Mouse (Mus musculus): ENCODE measurements at regions not wholly inside any gene's neighbourhood (a gene's known extent, or its start where the extent isn't known, plus 50 kb on each side); places are given as distances from the start of the nearest gene placed in this dataset.

DNA sequence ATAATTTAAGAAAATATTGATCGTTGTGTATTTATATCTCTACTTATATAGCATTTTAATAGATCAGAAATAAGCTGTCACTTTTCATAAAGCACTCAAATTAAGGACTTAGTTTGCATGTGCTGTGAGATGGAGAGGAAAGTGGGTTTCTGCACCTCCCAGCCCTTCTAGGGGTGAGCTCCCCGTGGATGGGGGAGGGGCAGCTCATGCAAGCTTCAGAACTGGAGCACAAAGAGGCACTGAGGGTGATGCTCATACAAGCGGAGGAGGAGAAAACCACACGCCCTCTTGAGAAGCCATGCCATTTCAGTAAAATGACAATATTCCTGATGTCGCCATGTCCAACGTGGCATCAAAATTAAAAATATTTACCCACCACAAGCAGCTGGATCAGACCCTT lies 452.1 kb upstream of the 3110018I06Rik start:
- Histone ChIP-seq H3K4me2 (no peak overlapping the region), H3K9me3 (replicated peaks) (no peaks in the 10 kb centered on the region), H3K27me3 (no peaks in the 10 kb centered on the region), H3K36me3 (ENCODE audit: poor library complexity, severe bottlenecking) (no peaks in the 10 kb centered on the region), H3K9ac (no peak overlapping the region), H3K27ac (no peak overlapping the region), H3K4me1 (no peaks in the 10 kb centered on the region), H3K4me3 (no peak overlapping the region)
- WGBS = 72% methylated on average over 6 of the region's 6 CpGs
- no peak for ATAC-seq

DNA sequence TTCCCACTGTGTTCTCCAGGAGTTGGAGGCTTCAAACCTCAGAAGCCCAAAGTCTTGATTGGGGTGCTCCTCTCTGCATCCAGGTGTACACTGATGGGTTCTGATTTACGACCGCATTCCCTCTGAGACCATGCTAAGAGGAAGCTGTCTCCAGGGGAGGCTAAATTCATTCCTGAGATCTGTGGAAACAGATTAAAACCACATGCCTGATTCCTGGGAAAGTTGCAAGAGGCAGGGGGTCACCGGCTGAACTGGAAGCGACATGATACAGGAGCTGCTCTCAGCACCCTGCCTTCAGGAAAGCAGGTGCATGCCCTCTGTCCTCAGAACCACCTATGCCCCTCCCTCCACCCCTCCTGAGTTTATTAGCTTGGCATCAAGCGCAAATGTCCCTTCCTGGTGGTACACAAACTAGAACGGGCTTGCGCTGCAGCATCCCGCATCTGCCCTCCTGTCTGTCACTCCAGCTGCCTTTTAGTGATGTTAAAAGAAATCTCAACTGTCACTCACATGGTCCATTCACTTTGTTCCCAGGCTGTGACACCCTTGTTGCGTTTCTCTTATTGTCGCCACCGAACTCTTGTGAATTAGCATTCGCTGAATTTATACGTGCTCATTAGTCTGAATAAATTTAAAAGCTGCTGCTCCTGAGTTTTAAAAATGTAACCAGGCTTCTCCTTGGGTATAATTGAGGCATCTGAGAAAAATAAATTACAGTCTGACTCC lies 446.3 kb upstream of the 3110018I06Rik start:
- ATAC-seq = 0 out of 2 replicates have a peak, but pooled peaks have one; percentile 33
- peaks cover 17% of the 10 kb centered on the region for H3K4me1 ChIP-seq
- H3K27ac ChIP-seq = peak overlapping the region; percentile 26; the same call in 1 of the 2 replicates

DNA sequence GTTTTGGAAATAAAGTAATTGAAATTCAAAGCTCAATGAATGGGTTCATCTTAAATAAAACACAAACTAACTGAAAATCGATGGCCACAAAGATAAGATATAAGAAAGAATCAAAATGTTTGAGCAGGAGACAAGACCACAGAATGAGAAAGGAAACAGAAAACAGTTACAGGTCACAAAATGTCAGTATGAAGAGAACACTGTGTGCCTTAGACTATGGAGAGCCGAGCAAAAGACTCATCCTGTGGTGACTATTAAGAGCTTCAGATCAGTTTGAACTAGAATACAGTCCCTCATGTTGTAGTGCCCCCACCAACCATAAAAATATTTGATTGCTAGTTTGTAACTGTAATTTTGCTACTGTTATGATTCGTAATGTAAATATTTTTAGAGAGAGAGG lies 441.9 kb upstream of the 3110018I06Rik start:
- H3K36me3 ChIP-seq (ENCODE audit: poor library complexity, severe bottlenecking) = no peaks in the 10 kb centered on the region
- ATAC-seq = no peak
- WGBS = 89% methylated on average over 3 of the region's 3 CpGs
- no peaks in the 10 kb centered on the region for H3K27me3 ChIP-seq
- H3K9me3 ChIP-seq (replicated peaks) = no peaks in the 10 kb centered on the region
- peaks cover 20% of the 10 kb centered on the region for H3K4me1 ChIP-seq
- H3K9ac ChIP-seq = no peak overlapping the region
- H3K27ac ChIP-seq = no peak overlapping the region
- no peak overlapping the region for H3K4me2 ChIP-seq
- no peak overlapping the region for H3K4me3 ChIP-seq

More for the DNA sequence above, 446.3 kb upstream of the 3110018I06Rik start:
- 0 out of 2 replicates have a peak overlapping the region, but pooled peaks have one; percentile 24 for H3K4me2 ChIP-seq
- no peaks in the 10 kb centered on the region for H3K27me3 ChIP-seq
- H3K36me3 ChIP-seq (ENCODE audit: poor library complexity, severe bottlenecking) = no peaks in the 10 kb centered on the region
- no peaks in the 10 kb centered on the region for H3K9me3 ChIP-seq (replicated peaks)
- 51% methylated on average over 13 of the region's 13 CpGs for WGBS
- no peak overlapping the region for H3K4me3 ChIP-seq
- H3K9ac ChIP-seq = no peak overlapping the region

DNA sequence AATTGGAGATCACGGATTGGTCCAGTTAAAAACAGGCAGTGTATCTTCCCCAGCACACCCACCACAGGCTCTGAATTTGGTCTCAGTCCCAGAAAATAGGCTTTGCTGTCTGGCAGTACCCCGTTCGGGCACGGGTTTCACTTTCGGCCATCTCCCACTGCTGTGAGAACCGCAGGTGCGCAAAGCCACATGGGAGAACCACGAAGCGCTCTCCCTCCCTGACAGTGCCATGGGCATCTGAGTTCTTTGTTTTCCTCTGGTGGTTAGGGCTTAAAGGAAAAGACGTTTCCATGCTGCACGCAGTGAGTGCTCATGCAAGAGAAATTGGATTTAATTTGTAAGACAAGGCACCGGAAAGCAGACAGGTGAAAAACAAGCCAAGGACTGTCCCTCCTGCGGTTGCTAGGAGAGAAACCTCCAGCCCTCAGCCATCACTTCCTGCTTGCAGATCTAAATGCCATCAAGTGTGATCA lies 441.3 kb upstream of the 3110018I06Rik start:
- H3K27me3 ChIP-seq = no peaks in the 10 kb centered on the region
- H3K4me3 ChIP-seq = no peak overlapping the region
- H3K27ac ChIP-seq = no peak overlapping the region
- ATAC-seq = no peak
- no peaks in the 10 kb centered on the region for H3K9me3 ChIP-seq (replicated peaks)
- no peak overlapping the region for H3K9ac ChIP-seq
- H3K36me3 ChIP-seq (ENCODE audit: poor library complexity, severe bottlenecking) = no peaks in the 10 kb centered on the region
- H3K4me1 ChIP-seq = peaks cover 14% of the 10 kb centered on the region
- H3K4me2 ChIP-seq = peak overlapping the region; percentile 15; the same call in 1 of the 2 replicates
- WGBS = 47% methylated on average over 13 of the region's 13 CpGs

DNA sequence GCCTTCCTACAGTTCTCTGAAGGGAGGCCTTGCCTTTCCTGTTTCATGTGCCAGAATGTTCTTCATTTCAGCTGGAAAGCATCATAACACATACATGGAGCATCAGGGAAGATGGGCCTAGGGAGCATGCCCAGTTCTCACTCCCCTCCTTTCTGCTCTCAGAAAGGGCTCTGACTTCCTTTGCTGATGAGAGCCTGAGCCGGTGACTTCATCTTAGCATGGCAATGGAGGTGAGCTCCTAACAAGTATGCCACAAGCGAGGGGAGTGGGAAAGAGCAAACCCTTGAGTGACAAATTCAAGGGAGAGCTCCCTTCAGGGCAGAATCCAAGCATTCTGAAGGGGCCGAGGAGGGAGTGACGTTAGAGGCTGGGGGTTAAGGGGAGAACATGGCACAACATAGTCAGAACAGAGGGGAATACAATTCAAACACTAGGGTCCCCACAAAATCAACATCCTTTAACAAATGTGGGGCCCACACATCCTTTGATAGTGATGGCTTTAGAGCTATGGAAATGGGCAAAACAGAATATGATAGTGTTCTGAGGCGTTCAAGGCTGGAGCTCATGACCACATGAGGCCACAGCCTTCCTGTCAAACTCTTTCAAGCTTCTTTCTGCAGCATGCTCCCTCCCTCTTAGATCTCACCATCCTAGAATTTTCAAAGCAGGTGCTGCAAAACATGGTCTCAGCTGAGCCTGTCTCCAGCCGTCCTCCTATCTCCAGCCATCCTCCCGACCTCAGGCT lies 437.4 kb upstream of the 3110018I06Rik start:
- no peak for ATAC-seq
- Histone ChIP-seq H3K9ac (no peak overlapping the region), H3K27me3 (no peaks in the 10 kb centered on the region), H3K4me1 (peaks cover 5% of the 10 kb centered on the region; the same call in 1 of the 2 replicates), H3K36me3 (ENCODE audit: poor library complexity, severe bottlenecking) (no peaks in the 10 kb centered on the region), H3K4me3 (no peak overlapping the region), H3K4me2 (no peak overlapping the region), H3K27ac (no peak overlapping the region), H3K9me3 (replicated peaks) (no peaks in the 10 kb centered on the region)
- 84% methylated on average over 7 of the region's 7 CpGs for WGBS

DNA sequence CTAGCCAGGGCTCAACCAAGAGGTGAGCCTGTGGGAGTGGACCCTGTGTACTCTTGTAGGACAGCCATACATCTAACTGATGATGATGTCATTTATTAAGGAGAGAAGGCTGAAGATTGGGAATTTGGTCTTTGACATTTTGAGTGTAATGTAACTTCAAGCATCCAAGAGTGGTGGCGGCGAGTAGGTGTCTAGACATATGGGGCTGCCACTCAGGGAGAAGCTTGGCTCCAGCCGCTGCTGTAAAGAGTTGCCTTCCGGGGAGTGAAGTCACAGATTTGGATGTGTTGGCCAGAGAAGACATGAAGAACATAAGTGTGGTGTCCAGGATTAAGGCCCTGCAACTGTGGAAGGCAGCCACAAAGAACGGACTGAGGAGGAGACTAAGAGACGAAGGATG lies 436.3 kb upstream of the 3110018I06Rik start:
- peaks cover 3% of the 10 kb centered on the region; the same call in 1 of the 2 replicates for H3K4me1 ChIP-seq
- WGBS = 90% methylated on average over 6 of the region's 6 CpGs
- no peaks in the 10 kb centered on the region for H3K9me3 ChIP-seq (replicated peaks)

DNA sequence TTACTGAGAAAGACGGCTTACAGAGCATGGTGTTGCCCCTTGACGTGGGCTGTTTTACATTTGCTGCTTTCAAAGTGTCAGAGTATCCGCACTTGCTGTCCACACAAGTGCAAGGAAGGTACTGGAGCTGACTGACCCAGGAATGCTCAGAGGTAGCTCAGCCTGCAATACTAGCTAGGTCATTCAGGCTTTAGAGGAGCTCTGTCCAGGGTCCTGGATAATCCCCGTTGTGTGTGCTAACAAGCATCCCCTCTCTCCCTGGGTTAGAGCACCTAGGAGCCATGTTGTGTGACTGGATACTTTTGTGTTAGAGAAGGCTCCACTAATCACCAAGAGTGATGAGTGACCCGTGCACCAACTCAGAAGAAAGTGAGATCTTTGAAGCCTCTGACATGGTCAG lies 431.9 kb upstream of the 3110018I06Rik start:
- no peak for ATAC-seq
- WGBS = 49% methylated on average over 5 of the region's 5 CpGs
- no peak overlapping the region for H3K9ac ChIP-seq

More for the DNA sequence above, 436.3 kb upstream of the 3110018I06Rik start:
- Histone ChIP-seq H3K27ac (no peak overlapping the region), H3K9ac (no peak overlapping the region), H3K27me3 (no peaks in the 10 kb centered on the region), H3K4me3 (no peak overlapping the region), H3K4me2 (no peak overlapping the region), H3K36me3 (ENCODE audit: poor library complexity, severe bottlenecking) (no peaks in the 10 kb centered on the region)
- ATAC-seq = no peak

DNA sequence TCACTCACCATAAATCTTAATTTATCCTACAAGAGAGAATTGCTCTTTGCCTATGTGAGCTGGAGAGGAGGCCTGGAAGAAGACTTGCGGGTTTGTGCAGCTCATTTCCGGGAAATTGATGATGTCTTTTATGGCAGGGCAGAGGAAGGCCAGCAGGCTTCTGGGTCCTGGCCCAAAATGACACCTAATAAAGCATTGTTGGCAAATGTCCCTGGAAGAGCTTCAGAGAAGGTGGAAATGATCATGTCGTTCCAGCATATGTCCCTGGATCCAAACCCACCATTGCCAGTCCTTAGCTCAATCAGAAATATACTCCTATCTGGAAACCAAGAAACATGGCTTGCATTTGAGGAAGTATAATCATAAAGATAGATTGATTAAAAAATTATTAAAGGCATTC lies 427.9 kb upstream of the 3110018I06Rik start:
- WGBS = 56% methylated on average over 3 of the region's 3 CpGs

More for the DNA sequence above, 431.9 kb upstream of the 3110018I06Rik start:
- H3K27me3 ChIP-seq = no peaks in the 10 kb centered on the region
- no peak overlapping the region for H3K4me3 ChIP-seq
- no peaks in the 10 kb centered on the region for H3K36me3 ChIP-seq (ENCODE audit: poor library complexity, severe bottlenecking)
- no peak overlapping the region for H3K4me2 ChIP-seq
- peaks cover 6% of the 10 kb centered on the region for H3K4me1 ChIP-seq
- no peak overlapping the region for H3K27ac ChIP-seq
- H3K9me3 ChIP-seq (replicated peaks) = no peaks in the 10 kb centered on the region

DNA sequence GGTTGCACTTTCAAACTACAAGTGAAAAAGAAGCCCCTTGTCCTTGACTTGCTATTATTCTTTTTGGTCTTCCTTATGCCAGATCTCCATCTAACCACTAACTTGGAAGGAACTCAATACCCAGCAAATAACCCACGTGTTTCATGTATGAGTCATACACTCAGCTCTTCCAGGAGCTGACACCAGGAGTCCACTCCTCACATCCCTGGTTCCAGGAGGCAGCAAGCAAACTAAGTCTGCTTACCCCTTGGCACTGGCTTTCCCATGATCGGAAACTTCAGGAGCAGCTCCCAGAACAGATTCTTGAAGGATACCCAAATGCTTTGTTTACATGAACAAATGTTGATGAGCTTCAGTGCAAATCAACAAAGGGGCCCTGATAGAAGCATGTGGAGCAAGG lies 421.1 kb upstream of the 3110018I06Rik start:
- H3K36me3 ChIP-seq (ENCODE audit: poor library complexity, severe bottlenecking) = no peaks in the 10 kb centered on the region
- ATAC-seq = no peak
- peaks cover 3% of the 10 kb centered on the region; the same call in 1 of the 2 replicates for H3K9me3 ChIP-seq (replicated peaks)
- no peak overlapping the region for H3K9ac ChIP-seq
- H3K4me1 ChIP-seq = no peaks in the 10 kb centered on the region
- no peak overlapping the region for H3K27ac ChIP-seq
- H3K27me3 ChIP-seq = no peaks in the 10 kb centered on the region
- H3K4me3 ChIP-seq = no peak overlapping the region
- no peak overlapping the region for H3K4me2 ChIP-seq
- 83% methylated on average over 2 of the region's 2 CpGs for WGBS

More for the DNA sequence above, 427.9 kb upstream of the 3110018I06Rik start:
- ATAC-seq = no peak
- Histone ChIP-seq H3K36me3 (ENCODE audit: poor library complexity, severe bottlenecking) (no peaks in the 10 kb centered on the region), H3K9me3 (replicated peaks) (peaks cover 7% of the 10 kb centered on the region; the same call in 1 of the 2 replicates), H3K4me1 (peaks cover 6% of the 10 kb centered on the region), H3K4me3 (no peak overlapping the region), H3K4me2 (no peak overlapping the region), H3K27me3 (no peaks in the 10 kb centered on the region), H3K27ac (no peak overlapping the region), H3K9ac (no peak overlapping the region)

DNA sequence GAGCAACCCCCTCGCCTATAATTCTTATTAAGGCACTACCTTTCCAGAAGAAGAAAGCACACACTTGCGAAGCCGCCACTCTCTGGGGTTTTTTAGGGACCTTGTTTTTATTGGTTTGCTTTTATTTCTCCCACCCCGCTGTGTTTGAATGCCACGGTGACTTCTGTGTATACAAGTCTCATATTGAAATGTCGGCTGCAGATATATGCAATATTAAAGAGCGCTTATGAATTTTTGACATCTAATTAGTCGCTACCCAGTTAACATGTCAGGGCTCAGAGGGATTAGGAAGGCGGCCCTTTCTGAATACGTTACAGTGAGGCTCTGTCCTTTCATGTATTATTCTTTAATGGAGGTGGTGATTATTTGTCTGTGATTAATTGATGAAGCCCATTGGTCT lies 405.9 kb upstream of the 3110018I06Rik start:
- 34% methylated on average over 10 of the region's 10 CpGs for WGBS
- Histone ChIP-seq H3K36me3 (ENCODE audit: poor library complexity, severe bottlenecking) (no peaks in the 10 kb centered on the region), H3K4me1 (peaks cover 50% of the 10 kb centered on the region), H3K4me3 (no peak overlapping the region), H3K27ac (no peak overlapping the region; the same call in 1 of the 2 replicates), H3K9ac (no peak overlapping the region), H3K27me3 (no peaks in the 10 kb centered on the region), H3K9me3 (replicated peaks) (no peaks in the 10 kb centered on the region), H3K4me2 (no peak overlapping the region)
- ATAC-seq = no peak

DNA sequence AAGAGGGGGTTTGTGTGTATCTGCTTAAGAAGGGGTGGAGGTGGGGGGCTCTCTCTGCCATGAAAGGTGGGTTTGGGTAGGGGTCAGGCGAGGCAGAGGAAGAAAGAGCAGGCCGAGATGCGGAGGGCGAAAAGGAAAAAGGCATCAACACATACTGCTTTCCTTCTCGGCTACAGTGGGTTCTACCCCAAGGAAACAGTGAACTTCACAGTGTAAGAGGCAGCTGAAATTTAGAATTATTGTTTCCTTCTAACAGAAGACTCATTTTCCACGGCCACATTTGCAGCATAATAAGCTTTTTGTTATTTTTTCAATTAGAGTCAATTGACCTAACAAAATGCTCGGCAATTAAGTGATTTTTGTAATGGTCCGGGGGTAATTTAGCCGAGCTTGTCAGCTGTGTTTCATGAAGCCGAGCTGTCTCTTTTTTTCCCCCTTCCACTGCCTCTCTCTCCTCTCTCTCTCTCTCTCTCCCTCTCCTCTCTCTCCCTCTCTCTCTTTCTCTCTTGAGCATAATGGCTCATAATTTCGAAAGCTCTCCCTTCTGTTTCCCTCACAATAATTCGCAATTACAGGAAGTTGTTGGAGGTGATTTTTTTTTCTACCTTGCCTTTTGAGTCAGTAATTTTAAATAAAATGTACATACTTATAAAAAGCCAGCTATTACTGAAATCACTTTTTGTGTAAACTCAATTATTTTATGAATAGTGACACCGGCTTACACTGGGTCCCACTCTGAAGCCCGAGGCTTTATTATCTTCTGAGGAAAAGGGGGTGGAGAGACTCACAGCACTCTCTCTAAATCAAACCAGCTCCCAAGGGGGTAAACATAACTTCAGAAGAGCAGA lies 403.1 kb upstream of the 3110018I06Rik start:
- Histone ChIP-seq H3K9me3 (replicated peaks) (no peaks in the 10 kb centered on the region), H3K9ac (peak overlapping the region; percentile 45), H3K4me2 (peak overlapping the region; percentile 46), H3K27me3 (no peaks in the 10 kb centered on the region), H3K4me3 (no peak overlapping the region), H3K36me3 (ENCODE audit: poor library complexity, severe bottlenecking) (no peaks in the 10 kb centered on the region), H3K27ac (peak overlapping the region; percentile 93), H3K4me1 (peaks cover 50% of the 10 kb centered on the region)
- peak; percentile 69 for ATAC-seq
- 19% methylated on average over 14 of the region's 14 CpGs for WGBS
